Mouse (Mus musculus) brain, embryonic 14.5 days (tissue): ENCODE data around the gene Ifitm7.

Source experiments
- CTCF ChIP-seq: fragments of 200-500 bp; IDR thresholded peaks from 2 replicates; pipeline ENCODE4 v1.5.1; 2012; ENCODE audit warnings: inconsistent platforms, mild to moderate bottlenecking, moderate library complexity, borderline replicate concordance; ENCODE audit not compliant: insufficient read depth, insufficient read length; ENCODE audit errors: extremely low read depth
- POLR2A ChIP-seq: fragments of 200-500 bp; IDR thresholded peaks from 2 replicates; pipeline ENCODE4 v1.6.1; 2012; ENCODE audit warnings: mild to moderate bottlenecking, inconsistent platforms, borderline replicate concordance; ENCODE audit not compliant: poor library complexity, insufficient read depth, insufficient read length, severe bottlenecking; ENCODE audit errors: extremely low read depth

- TF ChIP-seq CTCF (no peak), POLR2A (no peak)
Observed at GRCm38 (mm10) chr16:13972051-13972450, 14.6 kb downstream of the Ifitm7 start.
